In the genomic region with DNA sequence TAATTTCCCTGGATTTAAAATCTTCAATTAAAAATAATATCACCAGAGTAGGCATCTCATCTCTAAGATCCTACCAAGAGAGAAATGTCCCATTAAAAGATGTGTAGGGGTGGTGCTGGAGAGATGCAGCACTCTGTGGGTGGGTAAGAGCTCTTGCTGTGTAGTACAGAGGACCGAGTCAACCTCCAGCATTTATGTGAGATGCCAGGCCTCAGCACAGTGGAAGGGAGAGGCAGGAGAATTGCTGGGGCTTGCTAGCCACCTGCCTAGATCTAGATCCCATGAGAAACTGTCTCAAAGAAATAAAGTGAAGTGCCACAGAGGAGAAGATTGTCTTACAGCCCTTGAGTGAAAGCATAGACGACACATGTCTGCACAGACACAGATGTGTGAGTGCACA, we compare ENCODE assay signal across 15 mouse cellular contexts. TPM values are rescaled to one million over a fixed set of nuclear protein-coding genes. Genes with fewer than 3 reads are reported as not detected.
DNase-seq lines count a peak whose midpoint lies in the region; ATAC-seq and TF ChIP-seq lines count a peak whose summit lies in the region.
"Had no signal": no experiment of that assay in that cellular context is flagged by ENCODE, and none has a peak within 500 bp of the region (broad histone marks: within the 10 kb centered on the region; RNA-seq: fewer than 3 reads in every experiment).

No protein-coding gene starts in this region.

- TF ChIP-seq CTCF in kidney, adult 2 months (conservative IDR thresholded peaks at IDR 0.05; ENCODE audit: insufficient read depth, insufficient read length, low read depth, low read length), result no peak
- TF ChIP-seq CTCF in cerebellum, adult 2 months (IDR thresholded peaks at IDR 0.05; ENCODE audit: borderline replicate concordance, insufficient read depth, low read depth, low read length), result no peak

- H3K4me2 ChIP-seq in forebrain, embryonic 11.5 days (ENCODE audit: low read depth, low read length, severe bottlenecking), result no peak overlapping the region
- no peak overlapping the region for H3K4me2 ChIP-seq in forebrain, embryonic 15.5 days (replicated peaks)
- H3K4me2 ChIP-seq: embryonic facial prominence, embryonic 15.5 days; heart, embryonic 13.5 days; liver, embryonic 15.5 days had no signal

- no peak for ATAC-seq in forebrain, embryonic 11.5 days (replicated peaks; ENCODE audit: low FRiP score)
- no peak for ATAC-seq in forebrain, embryonic 15.5 days (replicated peaks)

- peak; percentile 51 for DNase-seq in forebrain, embryonic 11.5 days (ENCODE audit: low spot score)
- peak; percentile 4 for DNase-seq in kidney, postnatal 14 days
- DNase-seq in kidney, adult 2 months, result no peak
- peak; percentile 10 for DNase-seq in 416B (ENCODE audit: low read depth)
- peak; percentile 32 for DNase-seq in brain, adult 2 months (ENCODE audit: low read depth, low spot score)
- DNase-seq in cerebellum, adult 2 months, result no peak
- DNase-seq in right cerebral cortex, postnatal 25 days, result no peak
- DNase-seq: cerebellum, adult 9-10 months had no signal

- no peaks in the 10 kb centered on the region for H3K4me1 ChIP-seq in forebrain, embryonic 11.5 days (replicated peaks; ENCODE audit: control insufficient read depth, insufficient read depth, low read length)
- no peaks in the 10 kb centered on the region for H3K4me1 ChIP-seq in forebrain, embryonic 15.5 days
- H3K4me1 ChIP-seq in kidney, adult 2 months (ENCODE audit: control insufficient read depth, insufficient read depth, low read length), result no peaks in the 10 kb centered on the region
- H3K4me1 ChIP-seq in cerebellum, adult 2 months (ENCODE audit: control insufficient read depth, insufficient read depth, low read length), result no peaks in the 10 kb centered on the region
- H3K4me1 ChIP-seq: embryonic facial prominence, embryonic 15.5 days; heart, embryonic 13.5 days; liver, embryonic 15.5 days had no signal

- no peak overlapping the region for H3K27ac ChIP-seq in forebrain, embryonic 11.5 days (ENCODE audit: low read depth, low read length)
- no peak overlapping the region for H3K27ac ChIP-seq in forebrain, embryonic 15.5 days (replicated peaks)
- no peak overlapping the region for H3K27ac ChIP-seq in kidney, adult 2 months (ENCODE audit: insufficient read depth, low read depth, low read length)
- no peak overlapping the region for H3K27ac ChIP-seq in cerebellum, adult 2 months (ENCODE audit: insufficient read depth, low read length)
- H3K27ac ChIP-seq: embryonic facial prominence, embryonic 15.5 days; heart, embryonic 13.5 days; layer of hippocampus, adult 2 months; liver, embryonic 15.5 days had no signal

- WGBS in forebrain, embryonic 11.5 days, result 54% methylated on average over 2 of the region's 2 CpGs
- 63% methylated on average over 2 of the region's 2 CpGs for WGBS in forebrain, embryonic 15.5 days
- 62% methylated on average over 2 of the region's 2 CpGs for WGBS in kidney, adult 2 months
- 49% methylated on average over 2 of the region's 2 CpGs for WGBS in cerebellum, adult 2 months

- no peaks in the 10 kb centered on the region for H3K36me3 ChIP-seq in forebrain, embryonic 11.5 days (ENCODE audit: control insufficient read depth, insufficient read depth, low read length)
- no peaks in the 10 kb centered on the region for H3K36me3 ChIP-seq in forebrain, embryonic 15.5 days
- H3K36me3 ChIP-seq in kidney, adult 2 months (ENCODE audit: control insufficient read depth, insufficient read depth, low read length), result no peaks in the 10 kb centered on the region
- H3K36me3 ChIP-seq: embryonic facial prominence, embryonic 15.5 days; heart, embryonic 13.5 days; liver, embryonic 15.5 days had no signal

- H3K4me3 ChIP-seq in forebrain, embryonic 11.5 days (ENCODE audit: low read depth, low read length), result no peak overlapping the region
- no peak overlapping the region for H3K4me3 ChIP-seq in forebrain, embryonic 15.5 days
- no peak overlapping the region for H3K4me3 ChIP-seq in kidney, adult 2 months (ENCODE audit: insufficient read depth, low read depth, low read length)
- H3K4me3 ChIP-seq in cerebellum, adult 2 months (replicated peaks; ENCODE audit: insufficient read depth, low read depth, low read length), result no peak overlapping the region
- H3K4me3 ChIP-seq: embryonic facial prominence, embryonic 15.5 days; heart, embryonic 13.5 days; layer of hippocampus, adult 2 months; liver, embryonic 15.5 days; myocyte had no signal

- no peak overlapping the region for H3K9ac ChIP-seq in forebrain, embryonic 11.5 days (ENCODE audit: low read length)
- H3K9ac ChIP-seq in forebrain, embryonic 15.5 days (replicated peaks), result no peak overlapping the region
- H3K9ac ChIP-seq: embryonic facial prominence, embryonic 15.5 days; heart, embryonic 13.5 days; liver, embryonic 15.5 days had no signal

- TF ChIP-seq POLR2A in kidney, adult 2 months (IDR thresholded peaks at IDR 0.05; ENCODE audit: low read depth, low read length), result no peak
- TF ChIP-seq POLR2A in cerebellum, adult 2 months (IDR thresholded peaks at IDR 0.05; ENCODE audit: borderline replicate concordance, insufficient read depth, low read length), result no peak

- H3K9me3 ChIP-seq in forebrain, embryonic 11.5 days (ENCODE audit: control insufficient read depth, low read length), result peaks cover 57% of the 10 kb centered on the region
- peaks cover 56% of the 10 kb centered on the region for H3K9me3 ChIP-seq in forebrain, embryonic 15.5 days

- no peaks in the 10 kb centered on the region for H3K27me3 ChIP-seq in forebrain, embryonic 11.5 days (ENCODE audit: control insufficient read depth, insufficient read depth, low read length)
- H3K27me3 ChIP-seq in forebrain, embryonic 15.5 days, result no peaks in the 10 kb centered on the region
- H3K27me3 ChIP-seq in kidney, adult 2 months (replicated peaks; ENCODE audit: control insufficient read depth, insufficient read depth, low read length), result no peaks in the 10 kb centered on the region
- H3K27me3 ChIP-seq in cerebellum, adult 2 months (ENCODE audit: control insufficient read depth, insufficient read depth, low read length), result no peaks in the 10 kb centered on the region; the same call in 1 of the 2 replicates
- H3K27me3 ChIP-seq: embryonic facial prominence, embryonic 15.5 days; heart, embryonic 13.5 days; liver, embryonic 15.5 days had no signal

RNA-seq across cellular contexts. Expression of gene Ugt1a1, which starts 4.8 kb away (rescaled TPM):
- not detected in 2 replicates for polyA plus RNA-seq in forebrain, embryonic 11.5 days (2014; fragmentation: Nextera tagmentation; extraction: Ambion mirVana)
- polyA plus RNA-seq in forebrain, embryonic 15.5 days (2015; fragmentation: Nextera tagmentation; extraction: Ambion mirVana), result not detected in 2 replicates
- polyA plus RNA-seq in kidney, adult 2 months (2012; rRNA removed), result 25.5 and 31.7 TPM in 2 replicates
- polyA plus RNA-seq in cerebellum, adult 2 months (2012; rRNA removed), result not detected in 2 replicates
- polyA plus RNA-seq: C2C12; heart, embryonic 13.5 days; myocyte had no signal

RNA-seq across cellular contexts. Expression of gene Mroh2a, which starts 10.2 kb away (rescaled TPM):
- polyA plus RNA-seq in forebrain, embryonic 11.5 days (2014; fragmentation: Nextera tagmentation; extraction: Ambion mirVana), result 2.5 and 3.0 TPM in 2 replicates
- polyA plus RNA-seq in forebrain, embryonic 15.5 days (2015; fragmentation: Nextera tagmentation; extraction: Ambion mirVana), result 0.73 and 0.88 TPM in 2 replicates
- polyA plus RNA-seq in kidney, adult 2 months (2012; rRNA removed), result 0.08 TPM in 2 replicates
- 0.25 and 0.43 TPM in 2 replicates for polyA plus RNA-seq in cerebellum, adult 2 months (2012; rRNA removed)

RNA-seq across cellular contexts. Expression of gene Dnajb3, which starts 11.0 kb away (rescaled TPM):
- polyA plus RNA-seq in forebrain, embryonic 11.5 days (2014; fragmentation: Nextera tagmentation; extraction: Ambion mirVana), result 11.5 and 12.5 TPM in 2 replicates
- polyA plus RNA-seq in forebrain, embryonic 15.5 days (2015; fragmentation: Nextera tagmentation; extraction: Ambion mirVana), result 13.7 TPM in 2 replicates
- polyA plus RNA-seq in kidney, adult 2 months (2012; rRNA removed), result 1.6 and 1.9 TPM in 2 replicates
- 2.9 and 3.5 TPM in 2 replicates for polyA plus RNA-seq in cerebellum, adult 2 months (2012; rRNA removed)
- polyA plus RNA-seq: C2C12, myocyte had no signal

RNA-seq across cellular contexts. Expression of gene Ugt1a2, which starts 16.1 kb away (rescaled TPM):
- 0.20 TPM in 1 of 2 replicates, not detected in the other for polyA plus RNA-seq in forebrain, embryonic 11.5 days (2014; fragmentation: Nextera tagmentation; extraction: Ambion mirVana)
- polyA plus RNA-seq in forebrain, embryonic 15.5 days (2015; fragmentation: Nextera tagmentation; extraction: Ambion mirVana), result not detected in 2 replicates
- 1,010 and 1,230 TPM in 2 replicates for polyA plus RNA-seq in kidney, adult 2 months (2012; rRNA removed)
- polyA plus RNA-seq in cerebellum, adult 2 months (2012; rRNA removed), result not detected in 2 replicates
- polyA plus RNA-seq: C2C12; embryonic facial prominence, embryonic 15.5 days; heart, embryonic 13.5 days had no signal

RNA-seq across cellular contexts. Expression of gene Ugt1a5, which starts 50.7 kb away (rescaled TPM):
- not detected in 2 replicates for polyA plus RNA-seq in forebrain, embryonic 11.5 days (2014; fragmentation: Nextera tagmentation; extraction: Ambion mirVana)
- polyA plus RNA-seq in forebrain, embryonic 15.5 days (2015; fragmentation: Nextera tagmentation; extraction: Ambion mirVana), result not detected in 2 replicates
- 0.59 and 0.90 TPM in 2 replicates for polyA plus RNA-seq in kidney, adult 2 months (2012; rRNA removed)
- polyA plus RNA-seq in cerebellum, adult 2 months (2012; rRNA removed), result 0.08 TPM in 1 of 2 replicates, not detected in the other
- polyA plus RNA-seq: C2C12; embryonic facial prominence, embryonic 15.5 days; heart, embryonic 13.5 days; liver, embryonic 15.5 days; myocyte had no signal

Comparison
In these comparisons a context has a peak if more than half of its experiments do, and no peak if none do; other contexts are left out.
1. DNase-seq: peak in forebrain, embryonic 11.5 days (single experiment), kidney, postnatal 14 days (single experiment), 416B (single experiment) and brain, adult 2 months (single experiment); none in kidney, adult 2 months (single experiment), cerebellum, adult 2 months (0 of 2) and right cerebral cortex, postnatal 25 days (single experiment).
2. RNA of gene Ugt1a1, which starts 4.8 kb away (polyA plus RNA-seq): 25.5 to 31.7 TPM in kidney, adult 2 months; not detected in forebrain, embryonic 15.5 days, not detected in cerebellum, adult 2 months and not detected in forebrain, embryonic 11.5 days; every median in the first group is over 10 times any median in the second.